ENCODE assay signal across 8 mouse cellular contexts in the genomic region with DNA sequence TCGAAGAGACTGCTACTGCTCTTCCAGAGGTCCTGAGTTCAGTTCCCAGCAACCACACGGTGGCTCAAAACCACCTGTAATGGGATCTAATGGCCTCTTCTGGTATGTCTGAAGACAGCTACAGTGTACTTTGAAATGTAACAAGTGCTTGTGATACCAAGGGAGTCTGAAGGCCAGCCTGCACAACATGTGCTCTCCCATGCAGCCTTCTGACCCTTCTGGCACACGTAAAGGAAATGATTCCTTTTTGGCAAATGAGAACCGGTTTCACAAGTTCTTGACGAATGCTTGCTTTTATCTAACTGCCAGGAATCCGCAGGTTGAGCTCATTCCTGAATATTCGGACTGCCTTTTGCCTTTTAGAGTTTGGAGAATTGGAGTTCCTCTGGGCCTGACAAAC. TPM values are rescaled to one million over a fixed set of nuclear protein-coding genes. Genes with fewer than 3 reads are reported as not detected.
DNase-seq lines count a peak whose midpoint lies in the region; ATAC-seq and TF ChIP-seq lines count a peak whose summit lies in the region.

No protein-coding gene starts in this region.

- H3K4me3 ChIP-seq in heart, adult 2 months: peak overlapping the region; percentile 39
- H3K4me3 ChIP-seq in embryonic facial prominence, embryonic 15.5 days (replicated peaks): peak overlapping the region; percentile 49
- peak overlapping the region; percentile 29 for H3K4me3 ChIP-seq in intestine, embryonic 15.5 days (replicated peaks)
- H3K4me3 ChIP-seq in macrophage (ENCODE audit: inconsistent target): peak overlapping the region; percentile 36

- ATAC-seq in embryonic facial prominence, embryonic 15.5 days (ENCODE audit: insufficient number of reproducible peaks, low FRiP score, low TSS enrichment, low read depth): no peak
- peak; percentile 61 for ATAC-seq in intestine, embryonic 15.5 days
- ATAC-seq in granulocyte monocyte progenitor cell, adult 5-6 weeks (replicated peaks; ENCODE audit: poor library complexity, severe bottlenecking): no peak

- H3K4me2 ChIP-seq in embryonic facial prominence, embryonic 15.5 days (replicated peaks): peak overlapping the region; percentile 82
- H3K4me2 ChIP-seq in intestine, embryonic 15.5 days (replicated peaks): peak overlapping the region; percentile 67

- no peak for DNase-seq in heart, adult 2 months
- no peak for DNase-seq in heart, postnatal 4 days
- DNase-seq in gastrocnemius, adult 18-20 months (ENCODE audit: low spot score): no peak
- DNase-seq in thymus, adult 18-20 months: no peak

- no peak for TF ChIP-seq EP300 in heart, adult 2 months (IDR thresholded peaks at IDR 0.05; ENCODE audit: insufficient read depth, low read depth, low read length)

- H3K4me1 ChIP-seq in heart, adult 2 months (ENCODE audit: control insufficient read depth, insufficient read depth, low read length): peaks cover 4% of the 10 kb centered on the region
- peaks cover 14% of the 10 kb centered on the region for H3K4me1 ChIP-seq in embryonic facial prominence, embryonic 15.5 days
- peaks cover 9% of the 10 kb centered on the region for H3K4me1 ChIP-seq in intestine, embryonic 15.5 days (replicated peaks)

- no peaks in the 10 kb centered on the region for H3K36me3 ChIP-seq in heart, adult 2 months (ENCODE audit: control insufficient read depth, insufficient read depth, low read length)
- no peaks in the 10 kb centered on the region for H3K36me3 ChIP-seq in embryonic facial prominence, embryonic 15.5 days
- no peaks in the 10 kb centered on the region for H3K36me3 ChIP-seq in intestine, embryonic 15.5 days
- no peaks in the 10 kb centered on the region for H3K36me3 ChIP-seq in macrophage (ENCODE audit: inconsistent target)

- no peaks in the 10 kb centered on the region for H3K9me3 ChIP-seq in embryonic facial prominence, embryonic 15.5 days (replicated peaks)
- H3K9me3 ChIP-seq in intestine, embryonic 15.5 days: no peaks in the 10 kb centered on the region

- TF ChIP-seq CTCF in heart, adult 2 months (IDR thresholded peaks at IDR 0.05): no peak

- 20% methylated on average over 7 of the region's 7 CpGs for WGBS in heart, adult 2 months
- WGBS in embryonic facial prominence, embryonic 15.5 days: 28% methylated on average over 7 of the region's 7 CpGs
- WGBS in intestine, embryonic 15.5 days: 24% methylated on average over 7 of the region's 7 CpGs
- WGBS in macrophage (ENCODE audit: missing documents): 30% methylated on average over 6 of the region's 7 CpGs

- no peak for TF ChIP-seq POLR2A in heart, adult 2 months (IDR thresholded peaks at IDR 0.05; ENCODE audit: insufficient read depth, low read depth, low read length)

- peak overlapping the region; percentile 79 for H3K9ac ChIP-seq in heart, adult 2 months (ENCODE audit: low read depth, low read length)
- peak overlapping the region; percentile 53 for H3K9ac ChIP-seq in embryonic facial prominence, embryonic 15.5 days
- H3K9ac ChIP-seq in intestine, embryonic 15.5 days: peak overlapping the region; percentile 40

- peak overlapping the region; percentile 95 for H3K27ac ChIP-seq in heart, adult 2 months
- peak overlapping the region; percentile 94 for H3K27ac ChIP-seq in embryonic facial prominence, embryonic 15.5 days (replicated peaks)
- peak overlapping the region; percentile 85 for H3K27ac ChIP-seq in intestine, embryonic 15.5 days
- H3K27ac ChIP-seq in macrophage: peak overlapping the region; percentile 83

- intact Hi-C loops in heart, adult 2 months (cut with DNase I): loop anchor here (5.0 kb wide), 1 partner anchor 142 kb away; no protein-coding TSS in a partner anchor

- H3K27me3 ChIP-seq in heart, adult 2 months (ENCODE audit: control insufficient read depth, insufficient read depth, low read length): no peaks in the 10 kb centered on the region
- no peaks in the 10 kb centered on the region for H3K27me3 ChIP-seq in embryonic facial prominence, embryonic 15.5 days
- no peaks in the 10 kb centered on the region for H3K27me3 ChIP-seq in intestine, embryonic 15.5 days (replicated peaks)

- H3K79me2 ChIP-seq in heart, adult 2 months (replicated peaks; ENCODE audit: control insufficient read depth, insufficient read depth, low read length): no peaks in the 10 kb centered on the region
- H3K79me2 ChIP-seq in macrophage (ENCODE audit: inconsistent target): peaks cover 1% of the 10 kb centered on the region

RNA-seq across cellular contexts. Expression of a gene that starts 4.4 kb away (rescaled TPM):
- total RNA-seq in heart, adult 2 months (2021): 10 to 100 TPM; 18.4 to 24.8 TPM
- 18.5 and 19.0 TPM in 2 replicates for polyA plus RNA-seq in heart, adult 2 months (2012; rRNA removed)
- 10 to 100 TPM; 41.4 to 42.4 TPM for total RNA-seq in heart, postnatal 4 days (2021)
- polyA plus RNA-seq in embryonic facial prominence, embryonic 15.5 days (2015; fragmentation: Nextera tagmentation; extraction: Ambion mirVana): 138 and 147 TPM in 2 replicates
- polyA plus RNA-seq in intestine, embryonic 15.5 days (2015; fragmentation: Nextera tagmentation; extraction: Ambion mirVana): 172 and 184 TPM in 2 replicates
- 10 to 100 TPM in 19 of 26 experiments, 1 to 10 TPM in 7; 6.7 to 48.1 (median 12.0) TPM for total RNA-seq in macrophage (2018; cell fraction: chromatin; rRNA removed)
- 10 to 100 TPM; 32.4 to 68.5 (median 50.3) TPM for total RNA-seq in macrophage (2018; cell fraction: cytosol; rRNA removed)
- total RNA-seq in macrophage (2018; cell fraction: nucleus; rRNA removed): 10 to 100 TPM in 25 of 26 experiments, 1 to 10 TPM in 1; 9.7 to 57.2 (median 17.0) TPM
- polyA plus RNA-seq in macrophage (2018): 45.0 to 125 TPM (median 72.8 TPM) in 3 replicates
- 10 to 100 TPM; 24.2 to 28.1 TPM for total RNA-seq in gastrocnemius, adult 18-20 months (2021)
- total RNA-seq in granulocyte monocyte progenitor cell, adult 5-6 weeks (2014; fragmentation: Nextera tagmentation): 194 and 203 TPM in 2 replicates
- 141 and 169 TPM in 2 replicates for total RNA-seq in granulocyte monocyte progenitor cell, adult 5-6 weeks (2017)

RNA-seq across cellular contexts. Expression of a gene that starts 8.5 kb away (rescaled TPM):
- 100 to 1,000 TPM; 132 to 145 TPM for total RNA-seq in heart, adult 2 months (2021)
- 68.4 and 71.5 TPM in 2 replicates for polyA plus RNA-seq in heart, adult 2 months (2012; rRNA removed)
- 100 to 1,000 TPM; 366 to 372 TPM for total RNA-seq in heart, postnatal 4 days (2021)
- 380 and 381 TPM in 2 replicates for polyA plus RNA-seq in embryonic facial prominence, embryonic 15.5 days (2015; fragmentation: Nextera tagmentation; extraction: Ambion mirVana)
- polyA plus RNA-seq in intestine, embryonic 15.5 days (2015; fragmentation: Nextera tagmentation; extraction: Ambion mirVana): 381 and 414 TPM in 2 replicates
- 100 to 1,000 TPM in 6 of 26 experiments, 10 to 100 TPM in 20; 61.5 to 128 (median 92.7) TPM for total RNA-seq in macrophage (2018; cell fraction: chromatin; rRNA removed)
- 100 to 1,000 TPM; 222 to 303 (median 262) TPM for total RNA-seq in macrophage (2018; cell fraction: cytosol; rRNA removed)
- total RNA-seq in macrophage (2018; cell fraction: nucleus; rRNA removed): 100 to 1,000 TPM; 104 to 259 (median 129) TPM
- polyA plus RNA-seq in macrophage (2018): 203 to 532 TPM (median 476 TPM) in 3 replicates
- total RNA-seq in gastrocnemius, adult 18-20 months (2021): 100 to 1,000 TPM; 103 to 109 TPM
- 512 and 539 TPM in 2 replicates for total RNA-seq in granulocyte monocyte progenitor cell, adult 5-6 weeks (2014; fragmentation: Nextera tagmentation)
- total RNA-seq in granulocyte monocyte progenitor cell, adult 5-6 weeks (2017): 838 and 956 TPM in 2 replicates

RNA-seq across cellular contexts. Expression of a gene that starts 20.6 kb away (rescaled TPM):
- 10 to 100 TPM; 14.0 to 15.0 TPM for total RNA-seq in heart, adult 2 months (2021)
- polyA plus RNA-seq in heart, adult 2 months (2012; rRNA removed): 24.8 and 32.8 TPM in 2 replicates
- 10 to 100 TPM; 24.3 to 27.4 TPM for total RNA-seq in heart, postnatal 4 days (2021)
- 53.1 and 55.1 TPM in 2 replicates for polyA plus RNA-seq in embryonic facial prominence, embryonic 15.5 days (2015; fragmentation: Nextera tagmentation; extraction: Ambion mirVana)
- polyA plus RNA-seq in intestine, embryonic 15.5 days (2015; fragmentation: Nextera tagmentation; extraction: Ambion mirVana): 38.2 and 42.6 TPM in 2 replicates
- total RNA-seq in macrophage (2018; cell fraction: chromatin; rRNA removed): 10 to 100 TPM in 25 of 26 experiments, 1 to 10 TPM in 1; 5.8 to 64.4 (median 26.4) TPM
- total RNA-seq in macrophage (2018; cell fraction: cytosol; rRNA removed): 10 to 100 TPM; 12.1 to 48.9 (median 25.2) TPM
- 10 to 100 TPM in 24 of 26 experiments, 1 to 10 TPM in 2; 9.5 to 48.8 (median 21.0) TPM for total RNA-seq in macrophage (2018; cell fraction: nucleus; rRNA removed)
- polyA plus RNA-seq in macrophage (2018): 15.5 to 43.6 TPM (median 25.5 TPM) in 3 replicates
- total RNA-seq in gastrocnemius, adult 18-20 months (2021): 10 to 100 TPM; 10.7 to 12.7 TPM
- total RNA-seq in granulocyte monocyte progenitor cell, adult 5-6 weeks (2014; fragmentation: Nextera tagmentation): 17.9 and 19.2 TPM in 2 replicates
- total RNA-seq in granulocyte monocyte progenitor cell, adult 5-6 weeks (2017): 12.8 and 14.1 TPM in 2 replicates

RNA-seq across cellular contexts. Expression of a gene that starts 30.6 kb away (rescaled TPM):
- 1 to 10 TPM; 6.9 to 8.9 TPM for total RNA-seq in heart, adult 2 months (2021)
- polyA plus RNA-seq in heart, adult 2 months (2012; rRNA removed): 16.8 and 17.0 TPM in 2 replicates
- 10 to 100 TPM; 11.7 to 12.3 TPM for total RNA-seq in heart, postnatal 4 days (2021)
- 18.2 and 20.7 TPM in 2 replicates for polyA plus RNA-seq in embryonic facial prominence, embryonic 15.5 days (2015; fragmentation: Nextera tagmentation; extraction: Ambion mirVana)
- 18.5 and 21.1 TPM in 2 replicates for polyA plus RNA-seq in intestine, embryonic 15.5 days (2015; fragmentation: Nextera tagmentation; extraction: Ambion mirVana)
- total RNA-seq in macrophage (2018; cell fraction: chromatin; rRNA removed): 10 to 100 TPM; 11.6 to 70.7 (median 28.8) TPM
- 1 to 10 TPM; 1.2 to 4.9 (median 2.6) TPM for total RNA-seq in macrophage (2018; cell fraction: cytosol; rRNA removed)
- 10 to 100 TPM in 22 of 26 experiments, 1 to 10 TPM in 4; 7.1 to 48.6 (median 14.0) TPM for total RNA-seq in macrophage (2018; cell fraction: nucleus; rRNA removed)
- polyA plus RNA-seq in macrophage (2018): 2.9 to 3.6 TPM (median 3.4 TPM) in 3 replicates
- total RNA-seq in gastrocnemius, adult 18-20 months (2021): 10 to 100 TPM; 10.9 to 11.9 TPM
- 25.1 and 25.2 TPM in 2 replicates for total RNA-seq in granulocyte monocyte progenitor cell, adult 5-6 weeks (2014; fragmentation: Nextera tagmentation)
- 11.0 and 13.4 TPM in 2 replicates for total RNA-seq in granulocyte monocyte progenitor cell, adult 5-6 weeks (2017)

RNA-seq across cellular contexts. Expression of a gene that starts 35.5 kb away (rescaled TPM):
- total RNA-seq in heart, adult 2 months (2021): 10 to 100 TPM; 10.2 to 10.7 TPM
- polyA plus RNA-seq in heart, adult 2 months (2012; rRNA removed): 8.2 and 8.6 TPM in 2 replicates
- 10 to 100 TPM; 41.3 to 44.4 TPM for total RNA-seq in heart, postnatal 4 days (2021)
- polyA plus RNA-seq in embryonic facial prominence, embryonic 15.5 days (2015; fragmentation: Nextera tagmentation; extraction: Ambion mirVana): 41.0 and 45.4 TPM in 2 replicates
- polyA plus RNA-seq in intestine, embryonic 15.5 days (2015; fragmentation: Nextera tagmentation; extraction: Ambion mirVana): 17.6 and 18.1 TPM in 2 replicates
- total RNA-seq in macrophage (2018; cell fraction: chromatin; rRNA removed): 10 to 100 TPM in 5 of 26 experiments, 1 to 10 TPM in 21; 2.6 to 21.1 (median 6.6) TPM
- total RNA-seq in macrophage (2018; cell fraction: cytosol; rRNA removed): 10 to 100 TPM in 7 of 26 experiments, 1 to 10 TPM in 19; 2.5 to 18.8 (median 6.6) TPM
- 10 to 100 TPM in 7 of 26 experiments, 1 to 10 TPM in 19; 2.0 to 23.1 (median 7.9) TPM for total RNA-seq in macrophage (2018; cell fraction: nucleus; rRNA removed)
- polyA plus RNA-seq in macrophage (2018): 3.9 to 13.9 TPM (median 6.3 TPM) in 3 replicates
- total RNA-seq in gastrocnemius, adult 18-20 months (2021): 1 to 10 TPM; 2.0 to 2.6 TPM
- total RNA-seq in granulocyte monocyte progenitor cell, adult 5-6 weeks (2014; fragmentation: Nextera tagmentation): 1.4 TPM in 1 of 2 replicates, not detected in the other
- 1.5 and 2.6 TPM in 2 replicates for total RNA-seq in granulocyte monocyte progenitor cell, adult 5-6 weeks (2017)
